Mouse (Mus musculus) telencephalon, adult 2 months (tissue): ENCODE data around the gene Ndufa5.

ENCODE experiments used
- DNase-seq: peaks from one replicate; pipeline ENCODE4 v3.0.0-alpha.2; 2011; ENCODE audit warnings: low read depth, low spot score

Ndufa5 gene

DNA sequence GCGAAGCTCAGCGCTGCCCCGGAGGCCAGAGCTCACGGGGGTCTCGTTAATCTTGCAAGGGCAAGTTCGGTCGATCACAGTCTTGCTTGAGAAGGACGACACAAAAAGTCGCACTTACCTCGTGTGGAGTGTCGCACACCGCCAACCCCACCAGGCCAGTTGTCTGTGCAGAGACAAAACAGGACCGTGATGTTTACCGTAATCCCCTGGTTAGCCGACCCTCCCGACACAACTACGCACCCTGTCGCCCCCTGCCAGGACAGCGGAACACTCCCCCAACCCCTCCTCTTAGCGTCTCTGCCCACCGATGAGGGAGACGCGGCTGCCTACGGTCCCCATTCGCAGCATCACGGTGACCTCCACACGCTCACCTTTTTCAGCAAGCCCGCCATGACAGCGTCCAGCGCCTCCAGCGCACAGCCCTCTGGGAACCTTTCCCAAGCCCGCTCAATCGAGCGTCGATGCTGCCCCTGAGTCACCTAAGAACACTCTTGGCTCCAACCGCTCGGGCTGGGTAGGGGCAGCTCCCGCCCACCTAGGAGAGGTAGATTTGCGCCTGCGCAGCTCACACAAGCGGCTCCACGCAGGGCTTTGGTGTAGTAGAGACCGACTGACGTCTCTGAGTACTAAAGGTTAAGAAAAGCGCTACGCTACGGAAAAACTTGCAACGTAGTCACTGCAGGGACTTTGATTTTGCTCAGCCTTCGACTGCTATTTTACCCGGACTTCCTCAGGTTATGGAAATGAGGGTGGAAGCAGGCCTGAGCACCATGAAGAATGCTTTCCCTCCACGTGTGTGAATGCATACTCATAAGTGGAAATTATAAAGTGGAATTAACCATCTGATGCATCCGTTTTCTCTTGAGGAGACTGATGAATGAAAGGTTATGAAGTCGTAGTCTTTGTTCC is at the start of gene Ndufa5:
TSS of gene Ndufa5 (minus strand) at position 859 of the 909 bp plus-strand sequence.
- DNase-seq: peak; percentile 97

DNA sequence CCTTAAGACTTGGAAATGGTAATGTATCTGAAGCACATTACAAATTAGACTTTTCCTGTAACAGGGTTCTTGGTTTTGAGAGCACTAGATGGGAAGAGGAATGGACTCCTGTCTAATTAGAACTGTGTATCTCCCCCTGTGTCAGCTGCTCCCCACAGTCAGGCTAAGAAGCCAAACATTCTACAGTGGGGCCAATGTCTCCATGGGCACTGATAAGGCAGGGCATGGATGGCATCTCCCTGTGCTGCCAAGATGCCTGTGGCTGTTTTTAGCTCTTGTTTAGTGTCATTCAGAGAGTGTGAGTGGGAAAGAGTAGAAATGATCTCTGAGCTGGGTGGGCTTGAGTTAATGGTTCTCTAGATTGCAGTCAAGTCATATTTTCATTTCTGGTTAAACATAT is 45.5 kb upstream of the Ndufa5 start:
- DNase-seq: no peak

DNA sequence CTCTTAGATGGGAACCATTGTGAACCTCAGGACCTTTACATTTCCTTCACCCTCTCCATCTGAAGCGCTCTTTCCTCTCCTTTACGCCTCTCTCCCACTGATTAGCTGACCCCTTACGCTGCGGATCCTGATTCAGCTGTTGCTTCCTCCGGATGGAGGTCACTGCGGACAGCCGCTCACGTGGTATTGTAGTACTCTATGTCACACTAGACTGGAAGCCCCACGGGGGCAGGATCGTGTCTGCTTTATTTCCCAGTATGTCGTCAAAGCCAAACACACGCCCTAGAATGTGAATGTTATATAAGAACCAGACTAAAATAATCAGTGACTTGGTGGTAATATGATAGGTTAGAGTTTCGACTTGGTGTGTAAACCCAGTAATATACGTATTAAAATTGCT is 44.6 kb upstream of the Ndufa5 start:
- no peak for DNase-seq

DNA sequence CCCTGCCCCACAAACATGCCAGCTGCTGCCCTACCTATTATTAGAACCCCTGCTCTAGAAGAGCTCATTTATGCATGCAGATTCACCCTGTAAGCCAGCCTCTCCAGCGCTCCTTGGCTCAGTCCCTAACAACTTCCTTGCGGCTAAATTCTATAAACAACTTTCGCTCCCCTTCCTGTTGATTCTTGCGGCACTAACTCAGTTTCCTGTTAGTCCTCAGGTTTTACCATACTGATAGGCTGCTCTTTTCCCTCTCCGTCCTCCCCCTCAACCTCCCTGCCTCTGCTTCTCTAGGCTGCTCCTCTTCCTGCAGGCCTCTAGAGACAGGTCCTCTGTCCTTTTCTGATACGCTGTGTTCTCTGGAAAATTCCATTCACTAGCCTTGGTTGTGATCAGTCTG is 43.3 kb upstream of the Ndufa5 start:
- DNase-seq: no peak

DNA sequence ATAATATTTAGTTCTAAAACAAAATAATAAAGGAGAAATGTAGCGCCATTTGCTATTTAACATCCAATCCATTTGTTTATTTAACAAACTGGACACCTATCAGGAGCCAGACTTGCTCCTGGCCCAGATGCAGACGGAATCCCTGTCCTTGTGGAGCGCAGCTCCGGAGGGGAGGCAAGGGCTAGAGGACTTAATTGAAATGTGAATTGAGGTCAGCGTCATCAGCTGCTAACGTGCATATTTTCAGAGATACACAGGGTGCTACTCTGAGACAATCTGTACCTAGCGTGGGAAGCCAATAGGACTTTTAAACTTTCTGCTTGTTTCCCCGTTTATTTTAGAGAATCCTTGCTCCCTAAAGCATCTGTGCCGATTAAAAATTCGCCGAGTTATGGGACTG is 42.5 kb upstream of the Ndufa5 start:
- no peak for DNase-seq

DNA sequence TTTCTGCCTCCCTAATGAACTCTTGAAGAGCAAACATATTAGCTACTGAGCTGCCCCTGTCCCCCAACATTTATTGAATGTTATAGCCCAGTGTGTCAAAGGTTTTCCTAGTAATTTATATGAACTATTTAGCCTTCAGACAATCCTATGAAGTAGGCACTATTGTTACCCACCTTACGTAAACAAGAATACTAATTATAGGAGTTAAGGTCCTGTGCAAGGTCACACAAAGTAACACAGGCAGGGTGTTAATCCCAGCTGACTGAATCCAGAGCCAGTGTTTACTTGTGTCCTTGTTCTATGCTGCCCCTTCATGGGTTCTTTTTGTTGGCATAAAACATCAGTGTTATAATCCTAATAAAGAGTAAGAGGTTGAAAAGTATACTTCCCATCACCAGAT is 41.9 kb upstream of the Ndufa5 start:
- no peak for DNase-seq

DNA sequence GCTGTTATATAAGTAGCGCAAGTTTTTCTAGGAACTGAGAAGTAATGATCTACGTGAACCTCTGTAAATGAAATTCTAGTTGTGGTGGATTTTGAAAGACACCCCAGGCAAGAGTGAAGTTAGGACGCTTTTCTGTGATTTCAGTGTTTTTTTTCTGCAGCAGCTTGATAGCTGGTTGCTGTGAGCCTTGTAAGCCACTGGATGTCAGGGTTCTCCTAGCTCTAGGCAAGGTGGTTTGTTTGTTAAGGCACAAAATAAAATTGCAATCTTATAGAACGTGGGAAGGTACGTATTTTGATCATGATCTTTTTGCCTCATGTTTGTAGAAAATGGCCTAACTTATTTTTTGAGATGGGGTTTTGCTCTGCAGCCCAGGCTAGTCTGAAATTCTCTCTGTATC is 41.1 kb upstream of the Ndufa5 start:
- no peak for DNase-seq

DNA sequence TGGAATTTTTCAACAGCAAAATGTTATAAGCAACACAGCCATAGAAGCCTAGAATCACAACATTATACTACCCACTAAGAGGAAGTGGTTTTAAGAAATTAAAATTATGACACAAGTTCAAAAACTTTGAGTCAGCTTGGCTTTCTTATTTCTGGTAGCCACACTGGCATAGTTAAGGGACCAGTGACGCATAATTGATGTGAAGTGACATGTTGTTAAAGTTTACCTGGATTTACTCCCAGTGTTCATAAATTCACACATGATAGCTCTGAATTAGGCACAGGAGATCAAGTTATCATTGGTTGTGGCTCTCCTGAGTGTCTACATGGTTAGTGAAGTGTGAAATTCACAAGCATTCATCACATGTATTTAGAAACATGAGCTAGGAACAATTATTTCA is 37.1 kb upstream of the Ndufa5 start:
- no peak for DNase-seq

DNA sequence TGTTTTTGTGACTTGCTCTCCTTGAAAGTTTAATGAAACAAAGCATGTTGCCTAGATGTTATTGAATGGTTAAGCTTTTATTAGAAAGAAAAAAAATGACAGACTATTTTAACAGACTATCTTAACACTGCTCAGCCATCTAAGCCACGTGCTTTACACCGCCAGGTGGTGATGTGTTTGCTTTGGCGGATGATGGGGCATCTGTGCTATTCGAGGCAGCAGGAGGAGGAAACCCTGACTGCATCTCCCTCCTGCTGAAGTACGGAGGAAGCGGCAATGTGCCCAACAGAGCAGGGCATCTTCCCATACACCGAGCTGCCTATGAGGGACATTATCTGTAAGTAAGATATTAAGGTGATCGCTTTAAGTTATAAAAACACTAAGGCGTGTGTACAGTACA is 36.3 kb upstream of the Ndufa5 start:
- no peak for DNase-seq

DNA sequence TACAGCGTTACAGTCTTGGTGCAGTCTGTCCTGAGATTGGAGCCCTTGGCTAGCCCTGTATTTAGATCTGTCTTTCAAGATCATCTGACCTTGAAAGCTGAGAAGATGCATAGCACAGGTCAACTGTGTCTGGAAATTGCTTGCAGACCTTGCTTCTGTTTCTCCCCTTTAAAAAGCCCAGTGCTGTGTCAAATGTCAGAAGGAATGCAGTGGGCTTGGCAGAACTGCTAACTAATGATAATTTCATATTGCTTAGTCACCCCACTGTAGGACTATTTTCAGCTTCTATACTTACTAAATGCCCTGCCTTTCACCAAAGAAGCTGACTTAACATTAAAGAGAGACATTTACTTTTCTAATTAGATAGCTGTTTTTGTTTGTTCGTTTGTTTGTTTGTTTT is 27.7 kb upstream of the Ndufa5 start:
- DNase-seq: no peak

DNA sequence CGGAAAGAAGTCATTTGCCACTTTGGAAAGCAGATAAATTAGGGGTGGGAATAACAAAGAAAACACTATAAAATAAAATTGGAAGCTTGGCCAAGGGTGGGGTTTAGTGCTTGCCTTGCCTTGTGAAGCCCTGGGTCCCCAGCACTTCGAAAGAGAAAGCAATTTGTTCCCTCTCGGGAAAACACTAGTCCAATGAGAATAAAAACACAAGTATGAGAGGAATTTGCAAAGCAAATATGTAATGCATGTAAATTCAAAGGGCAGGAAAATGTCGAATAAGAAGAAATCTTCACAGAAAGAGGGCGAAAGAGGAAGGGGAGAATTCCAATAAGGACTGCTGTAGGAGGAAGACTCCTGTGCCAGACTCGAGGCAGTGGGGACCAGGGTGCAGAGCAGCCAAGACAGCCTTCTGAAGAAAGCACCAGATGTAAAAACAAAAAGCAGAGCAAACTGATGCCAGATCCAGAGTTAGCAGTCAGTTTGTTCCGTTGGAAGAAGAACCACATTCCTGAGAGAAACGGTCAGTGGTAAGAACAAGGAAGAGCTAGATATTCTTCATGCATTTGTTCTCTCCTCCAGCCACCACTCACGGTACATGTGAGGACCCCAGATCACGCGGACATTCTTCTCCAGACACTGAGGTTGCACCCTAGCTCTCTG is 26.7 kb upstream of the Ndufa5 start:
- DNase-seq: no peak

DNA sequence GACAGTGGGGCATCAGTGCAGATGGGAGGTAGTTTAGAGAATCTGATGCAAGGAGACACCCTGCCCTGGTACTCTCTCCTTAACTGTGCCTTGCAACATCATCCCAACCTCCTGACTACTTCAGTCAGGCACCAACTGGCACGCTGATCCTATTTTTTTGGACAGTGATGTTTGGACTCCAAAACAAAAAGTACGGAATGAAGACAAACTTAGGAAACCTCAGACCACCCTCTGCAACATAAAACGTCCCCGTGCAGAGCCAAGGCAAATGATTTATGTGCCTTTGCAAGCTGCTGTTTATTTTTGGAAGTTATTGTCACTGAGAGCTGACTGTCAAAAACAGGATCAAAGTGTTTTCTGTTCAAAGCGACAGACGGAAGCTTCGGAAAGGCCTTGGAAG is 24.2 kb upstream of the Ndufa5 start:
- no peak for DNase-seq

DNA sequence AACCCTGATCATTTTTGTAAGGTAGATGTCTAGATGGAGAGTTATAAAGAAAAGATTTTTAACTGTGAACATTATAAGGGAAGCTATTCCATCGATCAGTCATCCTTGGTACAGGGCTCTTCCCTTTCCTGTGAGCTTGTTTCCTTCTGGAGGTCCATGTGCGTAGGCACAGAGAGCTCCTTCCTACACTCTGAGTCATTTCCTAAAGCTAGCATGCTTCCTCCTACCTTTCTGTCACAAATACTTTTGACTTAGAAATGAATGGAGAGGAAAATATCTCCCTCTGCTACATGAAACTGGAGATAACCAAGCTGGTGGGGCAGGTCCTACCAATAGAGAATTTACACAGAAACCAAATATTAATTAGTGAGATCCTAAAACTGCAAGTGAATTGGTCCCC is 22.0 kb upstream of the Ndufa5 start:
- peak; percentile 56 for DNase-seq

DNA sequence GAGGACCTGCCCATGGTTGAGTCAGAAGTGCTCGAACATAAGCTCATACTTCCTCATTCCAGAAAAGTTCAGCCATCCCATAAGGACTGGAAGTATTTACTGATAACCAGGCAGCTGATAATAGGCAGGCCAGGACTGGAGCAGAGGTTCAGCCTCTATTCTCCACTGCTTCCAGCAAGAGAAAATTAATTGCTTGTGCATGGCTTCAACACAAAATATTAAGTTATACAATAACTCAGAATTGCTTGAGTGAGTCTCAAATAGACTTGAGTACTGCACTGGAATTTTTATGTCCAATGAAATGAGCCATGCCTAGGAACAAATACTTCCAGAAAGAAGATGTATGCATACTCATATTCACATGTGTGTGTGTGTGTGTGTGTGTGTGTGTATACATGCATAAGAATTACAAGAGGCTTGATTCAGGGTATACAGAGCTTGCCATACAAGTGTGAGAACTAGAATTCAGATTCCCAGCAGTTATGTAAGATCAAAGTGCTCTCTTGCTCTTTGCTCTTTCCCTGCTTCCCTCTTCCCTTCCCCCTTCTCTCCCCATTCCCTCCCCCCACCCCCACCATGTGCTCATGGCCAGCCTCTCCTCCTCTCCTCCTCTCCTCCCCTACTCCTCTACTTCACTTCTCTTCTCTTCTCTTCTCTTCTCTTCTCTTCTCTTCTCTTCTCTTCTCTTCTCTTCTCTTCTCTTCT is 19.1 kb upstream of the Ndufa5 start:
- no peak for DNase-seq

DNA sequence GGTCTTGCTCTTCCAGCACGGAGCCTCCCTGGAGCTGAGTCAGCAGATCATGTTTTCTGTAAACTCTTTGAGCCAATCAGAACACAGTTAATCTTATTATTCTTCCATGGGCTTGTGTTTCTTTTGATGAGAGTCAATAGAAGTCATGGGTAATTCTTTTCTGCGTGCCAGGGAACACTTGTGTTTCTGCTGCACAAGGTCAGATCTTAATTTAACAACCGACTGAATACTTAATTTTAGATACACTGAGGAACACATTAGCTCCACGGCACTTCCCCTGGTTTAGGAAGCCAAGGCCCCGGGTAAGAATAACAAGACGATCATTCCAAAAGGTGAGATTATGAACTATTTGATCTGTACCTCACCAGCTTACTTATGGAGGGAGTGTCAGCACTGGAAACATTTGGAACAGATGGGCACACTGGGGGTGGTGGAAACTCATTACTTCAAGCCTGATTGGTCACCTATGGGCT is 15.3 kb upstream of the Ndufa5 start:
- no peak for DNase-seq

DNA sequence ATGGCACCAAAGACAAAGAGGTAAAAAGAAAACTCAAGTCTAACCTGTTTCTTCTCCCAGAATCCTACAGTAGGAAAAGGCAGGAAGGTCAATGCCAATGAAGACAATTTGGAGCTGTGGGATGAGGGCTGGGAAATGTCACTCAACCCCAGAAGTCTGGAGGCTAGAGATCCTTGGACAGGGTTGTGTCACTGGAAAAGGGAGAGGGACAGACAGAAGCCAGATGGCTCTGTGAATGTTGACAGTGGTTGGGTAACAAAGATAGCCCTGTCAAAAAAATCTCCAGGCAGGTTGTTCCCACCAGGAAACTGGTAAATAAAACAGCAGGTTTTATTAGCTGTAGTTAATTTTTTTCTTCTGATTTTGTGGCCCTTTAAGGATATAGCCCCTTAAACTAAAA is 14.6 kb upstream of the Ndufa5 start:
- no peak for DNase-seq

DNA sequence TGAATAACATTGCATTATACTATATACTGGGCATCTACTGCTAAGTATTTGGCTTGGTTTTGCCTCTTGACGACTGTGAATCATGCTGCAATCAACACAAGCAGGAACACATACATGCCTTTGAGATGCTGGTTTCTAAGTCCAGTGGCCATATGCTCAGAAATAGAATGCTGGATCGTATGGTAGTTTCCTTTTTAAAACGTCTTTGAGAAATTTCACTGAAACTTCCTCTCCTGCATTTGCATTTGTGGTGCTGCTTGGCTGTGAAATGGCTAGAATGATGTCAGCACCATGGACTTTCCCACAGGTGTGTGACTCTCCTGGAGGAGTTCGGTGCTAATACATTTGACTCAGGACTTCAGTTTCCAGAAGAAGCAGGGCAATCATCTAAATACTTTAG is 12.3 kb upstream of the Ndufa5 start:
- DNase-seq: no peak

DNA sequence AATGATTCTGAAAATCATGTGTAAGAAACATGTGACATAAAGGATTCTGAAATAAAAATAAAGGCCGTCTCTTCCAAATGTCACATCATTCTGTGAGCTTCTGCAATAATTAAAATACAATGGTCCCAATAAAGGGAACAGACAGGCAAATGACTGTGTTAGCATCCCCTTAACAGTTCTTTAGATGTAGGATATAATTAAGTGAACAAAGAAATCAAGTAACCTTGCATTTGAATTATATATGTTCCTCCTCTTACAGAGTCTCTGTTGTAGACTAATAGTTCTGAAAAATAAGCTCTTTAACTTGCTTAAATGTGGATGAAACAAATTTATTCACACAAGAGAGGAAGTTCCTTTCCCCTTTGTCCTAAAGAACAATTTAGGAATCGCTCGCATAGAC is 10.6 kb upstream of the Ndufa5 start:
- no peak for DNase-seq

DNA sequence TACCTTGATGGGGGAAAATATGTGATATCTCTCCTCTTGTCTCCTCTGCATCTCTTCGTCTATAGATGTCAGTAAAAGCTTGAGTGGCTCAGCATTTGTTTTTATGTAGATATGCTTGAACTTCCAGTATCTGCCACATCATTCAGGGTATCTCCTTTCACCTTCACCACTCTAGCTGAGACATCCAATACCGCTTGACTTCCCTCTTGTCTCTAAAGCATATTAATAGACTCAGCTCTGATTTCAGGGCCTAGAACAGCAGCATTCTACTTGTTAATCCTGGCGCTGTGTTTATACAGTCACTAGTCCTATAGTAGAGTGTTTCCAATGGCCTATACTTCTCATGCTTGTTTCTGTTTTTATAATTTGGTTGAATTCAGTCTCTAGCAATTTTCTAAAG is 5.0 kb upstream of the Ndufa5 start:
- no peak for DNase-seq

DNA sequence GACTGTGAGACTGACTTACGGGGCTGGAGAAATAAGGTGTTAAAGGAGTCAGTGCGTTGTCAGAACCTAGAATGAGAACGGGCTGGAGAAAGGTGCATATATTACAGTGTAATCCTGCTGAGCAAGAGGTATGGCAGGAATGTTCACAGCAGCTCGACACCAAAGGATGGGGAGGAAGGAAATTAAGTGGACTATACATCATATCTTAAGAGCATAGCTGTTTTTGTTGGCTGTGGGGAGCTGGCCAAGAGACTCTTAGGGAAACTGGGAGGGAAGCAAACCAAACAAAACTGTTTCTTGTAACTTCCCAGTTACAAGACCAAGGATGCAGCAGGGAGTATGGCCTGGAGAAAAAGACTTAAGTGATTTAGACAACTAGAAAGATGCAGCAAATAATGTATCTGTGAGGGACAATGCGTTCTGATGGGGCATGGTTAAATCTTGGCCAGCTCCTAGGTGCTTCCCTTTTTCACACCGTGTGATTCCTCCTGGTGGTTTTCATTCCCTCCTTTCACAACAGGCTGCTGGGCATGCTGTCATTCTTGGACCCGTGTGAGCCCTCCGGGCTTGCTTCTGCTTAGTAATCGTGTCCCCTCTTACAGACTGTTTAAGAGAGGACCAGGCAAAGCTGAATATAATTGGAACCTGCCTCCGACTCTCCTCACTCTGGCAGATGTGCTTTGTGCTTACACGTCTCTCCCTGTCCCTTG is 3.1 kb upstream of the Ndufa5 start:
- no peak for DNase-seq

DNA sequence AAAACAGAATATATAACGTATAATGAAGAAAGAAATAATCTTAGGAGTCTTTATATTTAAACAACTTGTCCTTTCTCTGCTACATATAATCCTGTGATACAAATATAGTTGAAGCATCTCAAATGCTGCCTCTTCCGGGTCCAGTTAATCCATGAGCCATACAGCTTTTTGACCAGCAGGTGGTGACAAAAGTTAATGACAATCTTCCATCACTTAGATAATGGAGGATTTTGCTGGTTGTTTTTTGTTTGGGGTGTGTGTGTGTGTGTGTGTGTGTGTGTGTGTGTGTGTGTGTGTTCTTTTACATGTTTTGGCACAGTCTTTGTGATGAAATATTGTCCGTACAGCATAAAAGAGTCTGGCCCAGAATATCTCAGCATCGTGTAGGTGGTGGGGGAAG is 2.4 kb upstream of the Ndufa5 start:
- no peak for DNase-seq

DNA sequence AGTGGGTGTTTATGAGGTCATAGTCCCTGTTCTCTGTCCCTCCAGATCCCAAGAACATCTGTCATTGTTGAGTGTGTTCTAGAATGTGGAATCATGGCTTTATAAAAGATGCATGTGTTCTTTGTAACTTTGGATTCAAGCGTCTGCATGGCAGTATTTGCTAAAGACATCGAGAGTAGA is 141 bp upstream of the Ndufa5 start, which contains the start of gene Asb15:
TSS of gene Asb15 (plus strand) at position 81 of the 180 bp plus-strand sequence.
- DNase-seq: no peak
